Mouse (Mus musculus) ovary, adult 2 months (tissue): ENCODE measurements around the gene Usp19. TPM values are rescaled to one million over a fixed set of nuclear protein-coding genes. Genes with fewer than 3 reads are reported as not detected.

Source experiments
- polyA plus RNA-seq: library from polyadenylated mRNA; depleted of rRNA; stranded (reverse); fragments of >200 nt; gene quantifications from 2 replicates; pipeline ENCODE4 v1.2.3, GENCODE M21; 2012; rRNA removed

Gene Usp19
- polyA plus RNA-seq = 218 and 280 TPM in 2 replicates

GRCm38 (mm10) chr9:108490559-108491285, at the start of gene Usp19:
Gene Usp19 (plus strand): TSS chr9:108490602.

GRCm38 (mm10) chr9:108460319-108461178, 29.9 kb upstream of the Usp19 start, which contains the start of gene Ccdc71:
Gene Ccdc71 (plus strand): TSS chr9:108460527.

GRCm38 (mm10) chr9:108461181-108461631, 29.2 kb upstream of the Usp19 start, which contains the start of gene Klhdc8b:
Gene Klhdc8b (minus strand): TSS chr9:108461581.

GRCm38 (mm10) chr9:108479721-108480351, 10.6 kb upstream of the Usp19 start, which contains the start of gene Lamb2:
Gene Lamb2 (plus strand): TSS chr9:108479736.

GRCm38 (mm10) chr9:108507619-108508434, 17.4 kb downstream of the Usp19 start, which contains the start of gene Qars:
Gene Qars (plus strand): TSS chr9:108507706.

GRCm38 (mm10) chr9:108516380-108517251, 26.2 kb downstream of the Usp19 start, which contains the start of gene Qrich1:
Gene Qrich1 (plus strand): TSS chr9:108516806.

Other genes starting within 250 kb of the Usp19 start
- 101 and 122 TPM in 2 replicates for gene Dag1, start 226.6 kb upstream of the Usp19 start, polyA plus RNA-seq
- gene Nicn1, start 200.2 kb upstream of the Usp19 start, polyA plus RNA-seq = 19.4 and 25.5 TPM in 2 replicates
- gene Amt, start 193.7 kb upstream of the Usp19 start, polyA plus RNA-seq = 7.6 and 12.8 TPM in 2 replicates
- 86.5 and 130 TPM in 2 replicates for gene Rhoa, start 184.5 kb upstream of the Usp19 start, polyA plus RNA-seq
- gene Tcta, start 184.4 kb upstream of the Usp19 start, polyA plus RNA-seq = 37.2 and 41.9 TPM in 2 replicates
- 1,075 and 1,331 TPM in 2 replicates for gene Gpx1, start 151.7 kb upstream of the Usp19 start, polyA plus RNA-seq
- 57.3 and 69.2 TPM in 2 replicates for gene Usp4, start 142.7 kb upstream of the Usp19 start, polyA plus RNA-seq
- gene 1700102P08Rik, start 97.8 kb upstream of the Usp19 start, polyA plus RNA-seq = 0.59 and 0.73 TPM in 2 replicates
- 0.05 and 0.08 TPM in 2 replicates for gene Ccdc36, start 62.1 kb upstream of the Usp19 start, polyA plus RNA-seq
- not detected in 2 replicates for gene BC048562, start 54.1 kb upstream of the Usp19 start, polyA plus RNA-seq
- gene Ccdc71, start 30.1 kb upstream of the Usp19 start, polyA plus RNA-seq = 33.6 and 34.2 TPM in 2 replicates
- gene Klhdc8b, start 29.0 kb upstream of the Usp19 start, polyA plus RNA-seq = 92.6 and 96.4 TPM in 2 replicates
- gene Lamb2, start 10.9 kb upstream of the Usp19 start, polyA plus RNA-seq = 288 and 298 TPM in 2 replicates
- 293 and 360 TPM in 2 replicates for gene Qars, start 17.1 kb downstream of the Usp19 start, polyA plus RNA-seq
- gene Qrich1, start 26.2 kb downstream of the Usp19 start, polyA plus RNA-seq = 143 and 200 TPM in 2 replicates
- 174 and 241 TPM in 2 replicates for gene Impdh2, start 69.7 kb downstream of the Usp19 start, polyA plus RNA-seq
- gene Ndufaf3, start 76.8 kb downstream of the Usp19 start, polyA plus RNA-seq = 38.7 and 43.7 TPM in 2 replicates
- gene Dalrd3, start 79.3 kb downstream of the Usp19 start, polyA plus RNA-seq = 275 and 288 TPM in 2 replicates
- gene Wdr6, start 88.1 kb downstream of the Usp19 start, polyA plus RNA-seq = 138 and 143 TPM in 2 replicates
- 26.4 and 28.4 TPM in 2 replicates for gene P4htm, start 107.1 kb downstream of the Usp19 start, polyA plus RNA-seq
- 31.7 and 31.8 TPM in 2 replicates for gene Arih2, start 158.8 kb downstream of the Usp19 start, polyA plus RNA-seq
- gene Slc25a20, start 171.5 kb downstream of the Usp19 start, polyA plus RNA-seq = 19.7 and 26.4 TPM in 2 replicates
- 19.8 and 24.9 TPM in 2 replicates for gene Prkar2a, start 198.7 kb downstream of the Usp19 start, polyA plus RNA-seq